Mouse (Mus musculus): Measurements from ENCODE around the gene Gm5617.
"Not testable (repeated sequence)": the region's sequence is repeated elsewhere in the genome, so short reads cannot be mapped to it uniquely, and the experiment has no call there.

Gm5617 gene

GRCm38 (mm10) chr9:48494817-48495547, at the start of gene Gm5617, which contains the start of gene Rbm7:
Gm5617 (plus strand) TSS chr9:48495442.
Rbm7 (minus strand) TSS chr9:48495299.
- DNase-seq = peak; percentile 93

GRCm38 (mm10) chr9:48447783-48448209, 47.4 kb upstream of the Gm5617 start:
- no peak for DNase-seq

GRCm38 (mm10) chr9:48450066-48450465, 45.2 kb upstream of the Gm5617 start:
- DNase-seq = no peak

- no peak for DNase-seq
Observed at GRCm38 (mm10) chr9:48455961-48456360, 39.3 kb upstream of the Gm5617 start.

DNA sequence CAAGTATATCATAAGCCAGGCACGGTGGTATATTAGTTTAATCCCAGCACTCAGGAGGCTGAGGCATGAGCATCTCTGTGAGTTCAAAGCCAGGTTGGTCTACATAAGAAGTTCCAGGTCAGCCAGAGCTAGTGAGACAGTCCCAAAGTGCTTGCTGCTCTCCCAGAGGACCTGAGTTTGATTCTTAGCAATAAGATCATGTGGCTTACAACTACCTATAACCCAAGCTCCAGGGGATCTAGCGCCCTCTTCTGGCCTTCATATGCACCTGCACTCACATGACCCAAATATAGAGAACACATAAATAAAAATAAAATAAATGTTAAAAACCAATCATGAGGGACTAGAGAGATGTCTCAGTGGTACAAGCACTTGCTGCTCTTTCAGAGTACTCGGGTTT, 36.4 kb upstream of the Gm5617 start:
- no peak for DNase-seq

- no peak for DNase-seq
Observed at GRCm38 (mm10) chr9:48459391-48459790, 35.9 kb upstream of the Gm5617 start.

GRCm38 (mm10) chr9:48460720-48461119, 34.5 kb upstream of the Gm5617 start:
- DNase-seq = no peak

GRCm38 (mm10) chr9:48461545-48461944, 33.7 kb upstream of the Gm5617 start:
- no peak for DNase-seq

DNA sequence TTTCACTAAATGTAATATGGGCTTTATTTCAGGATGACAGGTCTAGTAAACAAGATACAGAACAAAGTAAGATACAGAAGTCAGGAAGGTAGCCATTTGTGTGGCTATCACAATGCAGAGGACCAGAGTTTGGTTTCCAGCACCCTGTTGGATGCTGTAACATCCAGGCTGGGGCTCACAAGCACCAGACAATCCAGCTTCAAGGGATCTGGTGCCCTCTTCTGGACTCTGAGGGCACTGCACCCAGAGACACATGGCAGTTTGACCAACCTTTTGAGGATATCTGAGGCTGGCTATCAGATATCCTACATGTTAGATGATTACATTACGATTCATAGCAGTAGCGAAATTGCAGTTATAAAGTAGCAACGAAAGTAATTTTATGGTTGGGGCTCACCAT, 29.6 kb upstream of the Gm5617 start:
- DNase-seq = no peak

DNA sequence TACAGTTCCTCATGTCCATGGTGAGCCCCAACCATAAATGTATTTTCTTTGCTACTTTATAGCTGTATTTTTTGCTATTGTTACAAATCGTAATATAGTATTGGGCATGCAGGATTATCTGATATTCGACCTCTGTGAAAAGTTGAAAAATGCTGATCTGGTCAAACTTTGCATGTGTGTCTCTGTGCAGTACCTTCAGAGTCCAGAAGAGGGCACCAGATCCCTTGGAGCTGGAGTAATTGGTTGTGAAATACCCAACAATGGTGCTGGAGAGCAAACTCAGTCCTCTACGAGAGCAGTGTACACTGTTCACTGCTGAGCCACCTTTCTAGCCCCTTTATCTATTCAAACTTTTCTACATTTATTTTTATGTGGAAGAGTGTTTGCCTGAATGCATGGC, 28.4 kb upstream of the Gm5617 start:
- DNase-seq = peak; percentile 37

DNA sequence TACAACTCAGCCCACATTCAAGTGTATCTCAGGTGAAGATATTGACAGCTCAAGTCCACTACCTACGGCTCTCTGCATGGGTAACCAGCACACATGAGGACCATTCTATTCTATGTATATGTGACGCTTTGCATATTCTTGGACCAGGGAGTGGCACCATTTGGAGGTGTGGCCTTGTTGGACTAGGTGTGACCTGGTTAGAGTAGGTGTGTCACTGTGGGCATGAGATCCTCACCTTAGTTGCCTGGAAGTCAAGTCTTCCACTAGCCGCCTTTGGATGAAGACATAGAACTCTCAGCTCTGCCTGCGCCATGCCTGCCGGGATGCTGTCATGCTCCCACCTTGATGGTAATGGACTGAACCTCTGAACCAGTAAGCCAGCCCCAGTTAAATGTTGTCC, 27.8 kb upstream of the Gm5617 start:
- not testable (repeated sequence) for DNase-seq

DNA sequence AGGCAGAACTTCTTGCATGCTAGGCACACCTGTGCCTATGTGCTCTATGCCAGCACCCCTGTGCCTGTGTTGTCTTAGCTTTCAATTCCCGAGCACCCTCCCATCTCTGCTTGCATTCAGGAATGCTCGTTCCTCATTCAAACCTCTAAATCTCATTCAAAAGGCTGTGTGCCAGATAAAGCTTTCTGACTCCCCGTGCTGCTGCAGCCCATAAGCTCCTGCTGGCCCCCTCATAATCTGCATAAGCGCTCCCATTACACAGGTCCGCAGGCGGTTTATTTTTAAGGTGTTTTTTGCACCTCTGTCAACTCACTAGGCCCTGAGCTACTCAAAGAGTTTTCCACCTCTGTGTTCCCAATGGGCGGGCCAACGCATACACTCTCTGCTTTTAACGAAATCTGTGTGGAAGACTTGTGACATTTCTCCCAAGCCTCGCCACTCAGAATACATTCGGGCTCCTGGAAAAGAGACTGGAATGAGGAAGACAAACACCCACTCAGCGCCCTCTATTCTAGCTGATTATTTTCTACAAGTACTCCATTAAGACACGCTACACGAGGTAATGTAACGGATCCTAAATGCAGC, 22.7 kb upstream of the Gm5617 start:
- DNase-seq = no peak

- no peak for DNase-seq
Observed at GRCm38 (mm10) chr9:48473131-48473530, 22.1 kb upstream of the Gm5617 start.

- DNase-seq = no peak
Observed at GRCm38 (mm10) chr9:48474367-48474766, 20.9 kb upstream of the Gm5617 start.

- no peak for DNase-seq
Observed at GRCm38 (mm10) chr9:48476236-48477165, 18.7 kb upstream of the Gm5617 start.

- no peak for DNase-seq
Observed at GRCm38 (mm10) chr9:48478808-48479207, 16.4 kb upstream of the Gm5617 start.

GRCm38 (mm10) chr9:48479838-48480410, 15.3 kb upstream of the Gm5617 start:
- DNase-seq = no peak

DNA sequence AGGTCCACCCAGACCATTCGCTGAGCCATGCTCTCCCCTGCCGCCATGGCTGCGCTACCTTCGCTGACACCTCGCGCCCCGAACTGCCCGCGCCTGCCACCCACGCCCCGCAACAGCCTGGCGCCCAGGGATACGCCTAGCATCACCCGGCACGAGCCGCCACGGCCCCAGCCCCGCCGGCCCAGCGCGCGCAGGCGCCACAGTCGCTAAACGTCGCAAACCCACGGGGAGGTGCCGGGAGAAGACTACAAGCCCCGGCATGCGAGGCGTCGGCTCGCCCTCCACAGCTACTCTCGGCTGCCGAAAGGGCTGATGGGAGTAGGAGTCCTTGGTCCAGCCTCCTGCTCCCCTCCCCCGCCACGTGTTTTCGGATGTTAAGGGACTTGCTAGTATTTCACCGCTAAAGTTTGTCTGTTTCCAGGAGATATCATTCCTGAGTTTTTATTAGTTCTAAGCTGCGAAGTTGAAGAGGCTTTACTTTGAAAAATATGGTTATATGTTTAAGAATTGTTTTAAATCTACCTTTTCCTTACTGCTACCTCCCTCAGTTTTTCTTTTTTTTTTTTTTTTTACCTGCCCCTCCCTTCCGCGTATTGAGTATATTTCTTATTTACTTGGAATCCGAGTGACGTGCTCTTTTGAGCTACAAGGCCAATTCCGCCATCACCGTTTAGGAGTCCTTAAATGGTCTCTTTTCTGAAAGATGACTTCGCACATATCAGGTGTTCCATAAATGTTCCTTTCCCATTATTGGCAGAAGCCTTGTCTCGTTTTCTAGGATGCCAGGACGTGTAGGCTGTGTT, 14.6 kb upstream of the Gm5617 start, which contains the start of gene Rexo2:
Gene Rexo2, minus strand, starts transcription at position 213 of the 803 bp plus-strand sequence.
- peak; percentile 93 for DNase-seq

- DNase-seq = no peak
Observed at GRCm38 (mm10) chr9:48481214-48482134, 13.8 kb upstream of the Gm5617 start.

- DNase-seq = no peak
Observed at GRCm38 (mm10) chr9:48495548-48495932, 298 bp downstream of the Gm5617 start.

GRCm38 (mm10) chr9:48501192-48501591, 6.0 kb downstream of the Gm5617 start:
- no peak for DNase-seq
